Mouse (Mus musculus) kidney, postnatal 10 days (tissue): ENCODE measurements around the gene Kif2b.

Experiments
- DNase-seq: peaks from one replicate; pipeline ENCODE4 v3.0.0; 2021; ENCODE audit warnings: mixed read lengths

The Kif2b gene

GRCm38 (mm10) chr11:91577317-91577716, at the start of gene Kif2b:
Kif2b (minus strand) TSS chr11:91577558.
- DNase-seq = no peak

DNA sequence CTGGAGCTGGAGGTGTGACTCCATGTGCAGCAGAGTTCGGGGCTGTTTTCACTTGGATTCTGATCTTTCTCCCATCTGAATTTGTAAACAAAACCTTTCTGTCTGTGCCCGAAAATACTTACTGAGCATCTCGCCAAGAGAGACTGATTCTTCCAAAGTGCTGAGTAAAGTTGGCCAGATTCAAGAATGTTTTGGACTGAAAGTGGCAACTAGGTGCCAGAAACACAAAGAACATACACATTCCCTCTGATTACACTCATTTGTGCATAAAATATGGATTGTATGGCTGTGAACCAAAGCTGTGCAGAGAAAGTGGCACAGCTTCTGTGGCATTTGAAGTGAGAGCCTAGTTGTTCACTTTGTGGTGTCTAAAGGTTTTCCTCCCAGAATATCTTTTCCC, 15.7 kb upstream of the Kif2b start:
- no peak for DNase-seq

GRCm38 (mm10) chr11:91576856-91577255, 502 bp downstream of the Kif2b start:
- DNase-seq = no peak

- no peak for DNase-seq
Measured at GRCm38 (mm10) chr11:91575406-91575805, 2.0 kb downstream of the Kif2b start.

DNA sequence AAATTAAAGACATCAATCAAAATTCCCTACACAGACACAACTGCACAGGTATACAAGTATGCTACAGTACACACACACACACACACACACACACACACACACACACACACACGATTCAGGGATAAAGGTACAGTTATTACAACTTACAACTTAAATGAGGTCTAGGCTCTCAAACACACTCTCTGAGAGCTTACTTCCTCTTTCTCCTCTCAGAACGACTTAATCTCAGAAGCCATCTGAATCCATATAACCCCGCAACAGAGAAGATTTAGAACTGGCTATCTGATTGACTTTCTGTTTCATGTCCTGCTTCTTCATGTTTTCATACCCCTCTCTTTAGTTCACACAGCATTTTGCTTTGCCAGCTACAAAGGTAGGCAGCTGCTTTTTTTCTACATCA, 2.9 kb downstream of the Kif2b start:
- no peak for DNase-seq

GRCm38 (mm10) chr11:91530737-91531136, 46.6 kb downstream of the Kif2b start:
- DNase-seq = no peak
